Mouse (Mus musculus) c-Kit-positive CD71-positive TER-119-positive erythroid progenitor cells, embryonic 14.5 days (primary cell): ENCODE data around the gene Agr2.
A peak's percentile ranks its signal among the peaks of the same experiment; 100 is the strongest.

Experiments
- DNase-seq: peaks from one replicate; pipeline ENCODE4 v3.0.0-alpha.2; 2013; ENCODE audit warnings: low spot score

The Agr2 gene

DNA sequence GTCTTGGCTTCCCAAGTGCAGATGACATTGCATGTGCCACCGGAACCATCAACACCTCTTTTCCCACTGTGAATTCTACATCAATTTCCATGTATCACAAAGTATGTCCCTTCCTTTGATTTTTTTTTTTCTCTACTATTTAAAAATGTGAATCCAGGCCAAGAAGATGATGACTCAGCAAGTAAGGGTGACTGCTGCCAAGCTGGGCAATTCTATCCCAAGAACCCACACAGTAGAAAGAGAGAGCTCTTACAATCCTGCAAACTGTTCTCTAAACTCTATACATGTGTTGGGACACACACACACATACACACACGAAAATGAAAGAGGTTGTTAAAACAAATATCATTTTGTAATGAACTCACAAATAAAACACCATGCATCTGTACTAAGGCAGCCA lies 34.5 kb downstream of the Agr2 start:
- no peak for DNase-seq

DNA sequence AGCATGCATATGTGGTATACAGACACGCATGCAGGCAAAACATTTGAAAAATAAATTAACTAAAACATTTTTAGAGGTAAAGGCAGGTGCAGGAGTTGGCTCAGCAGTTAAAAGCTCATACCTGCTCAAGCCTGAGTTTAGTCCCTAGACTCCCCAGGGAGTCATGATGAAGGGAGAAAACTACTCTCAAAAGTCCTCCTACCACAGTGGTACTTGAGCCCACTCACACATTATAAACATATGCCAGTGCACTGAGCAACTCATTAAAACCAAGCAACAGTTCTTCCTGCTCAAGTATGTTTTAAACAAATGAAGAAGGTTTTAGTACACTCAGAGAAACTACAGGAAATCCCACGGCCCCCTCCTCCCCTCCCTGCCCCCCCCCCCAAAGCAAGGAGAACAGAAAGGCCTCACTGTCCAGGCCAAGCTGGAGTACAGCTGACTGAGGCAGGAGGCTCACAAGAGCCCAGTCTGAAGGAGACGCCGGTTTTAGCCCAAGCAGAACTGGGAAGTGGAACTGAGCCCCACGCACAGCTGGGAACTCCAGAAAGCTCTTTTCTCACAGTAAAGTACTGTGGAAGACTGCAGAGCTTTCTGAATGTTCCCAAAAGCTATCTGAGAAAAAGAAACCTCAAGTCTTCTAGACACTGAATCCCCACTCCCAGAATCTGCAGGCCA lies 36.4 kb downstream of the Agr2 start:
- DNase-seq: no peak

DNA sequence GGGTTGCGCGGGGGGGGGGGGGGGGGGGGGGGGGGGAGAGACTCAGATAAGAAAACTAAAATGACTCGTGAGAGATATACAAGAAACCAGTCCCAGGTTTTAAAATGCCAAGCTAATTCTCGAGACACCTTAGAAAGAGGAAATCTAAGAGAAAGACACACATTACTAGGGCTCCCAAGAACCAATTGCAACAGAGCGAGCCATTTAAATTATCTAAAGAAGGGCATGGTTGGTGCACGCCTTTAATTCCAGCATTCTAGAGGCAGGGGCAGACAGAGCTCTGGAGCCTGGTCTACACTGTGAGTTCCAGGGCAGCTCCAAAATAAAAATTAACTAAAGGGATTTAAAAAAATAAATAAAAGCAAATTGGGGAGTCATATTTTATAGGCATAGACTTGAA lies 37.0 kb downstream of the Agr2 start:
- no peak for DNase-seq

DNA sequence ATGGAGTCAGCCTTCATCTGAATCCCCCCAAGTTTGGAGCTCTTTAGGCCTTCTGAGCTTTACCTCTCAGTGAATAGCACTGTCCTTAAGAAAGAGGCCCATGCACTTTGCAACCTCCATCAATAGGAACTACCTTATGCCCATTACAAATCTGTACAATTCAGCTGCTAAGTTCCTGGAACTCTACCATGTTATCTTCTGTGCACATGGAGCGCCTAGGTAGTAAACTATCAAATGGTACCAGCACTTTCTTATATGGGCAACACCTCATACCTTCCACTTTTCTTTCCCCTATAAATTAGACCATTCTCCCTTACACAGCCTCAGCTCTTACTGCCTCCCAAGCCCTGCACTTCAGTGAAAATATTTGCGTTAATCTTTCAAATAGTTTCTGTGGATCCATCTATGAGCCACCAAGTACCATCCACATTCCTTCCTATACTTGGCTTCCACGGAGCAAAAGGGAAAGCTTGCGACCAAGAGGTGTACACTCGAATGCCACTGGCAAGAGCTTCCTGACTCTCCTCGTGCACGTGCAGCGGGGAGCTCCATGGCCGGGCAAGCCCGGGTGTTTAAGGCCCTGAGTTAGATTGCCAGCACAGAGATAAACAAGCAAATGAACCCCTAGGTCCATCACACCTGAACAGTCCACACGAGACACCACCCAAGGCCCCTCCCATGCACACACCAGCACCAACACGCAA lies 38.1 kb downstream of the Agr2 start:
- peak; percentile 33 for DNase-seq

DNA sequence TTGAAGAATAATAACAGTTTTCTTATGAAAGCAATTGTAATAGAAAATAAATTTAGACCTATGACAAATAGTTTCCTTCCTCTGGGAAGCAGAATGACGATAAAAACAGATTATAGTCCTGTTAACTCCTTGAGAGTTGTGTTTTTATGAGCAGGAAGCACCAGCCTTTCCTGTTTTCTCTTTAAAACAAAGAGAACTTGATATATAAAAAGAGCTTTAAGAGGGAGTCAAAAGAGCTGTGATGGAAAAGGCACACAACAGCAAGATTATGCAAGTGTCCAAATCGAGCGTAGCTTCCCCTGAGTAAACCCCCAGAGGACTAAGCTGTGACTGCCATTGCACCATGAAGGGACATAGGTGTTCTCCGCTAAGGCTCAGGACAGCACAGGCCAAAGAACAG lies 39.7 kb downstream of the Agr2 start:
- DNase-seq: no peak

DNA sequence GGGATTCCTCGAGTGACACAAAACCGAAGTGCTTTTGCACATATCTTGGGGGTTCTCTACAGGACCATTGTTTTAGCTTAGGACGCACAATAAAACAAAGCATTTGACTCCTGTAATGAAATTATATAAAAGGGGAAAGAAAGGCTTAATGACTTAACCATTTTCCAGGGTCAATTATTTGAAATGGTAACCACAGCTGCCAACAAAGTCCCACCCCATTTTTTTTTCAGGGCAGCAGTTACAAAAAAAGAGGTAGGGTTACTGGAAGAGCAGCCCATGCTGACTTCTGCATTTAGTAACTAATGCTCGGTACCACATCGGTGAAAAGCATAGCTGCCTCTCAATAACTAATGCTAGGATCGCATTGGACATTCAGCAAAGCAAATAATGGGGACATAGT lies 42.8 kb downstream of the Agr2 start:
- no peak for DNase-seq

DNA sequence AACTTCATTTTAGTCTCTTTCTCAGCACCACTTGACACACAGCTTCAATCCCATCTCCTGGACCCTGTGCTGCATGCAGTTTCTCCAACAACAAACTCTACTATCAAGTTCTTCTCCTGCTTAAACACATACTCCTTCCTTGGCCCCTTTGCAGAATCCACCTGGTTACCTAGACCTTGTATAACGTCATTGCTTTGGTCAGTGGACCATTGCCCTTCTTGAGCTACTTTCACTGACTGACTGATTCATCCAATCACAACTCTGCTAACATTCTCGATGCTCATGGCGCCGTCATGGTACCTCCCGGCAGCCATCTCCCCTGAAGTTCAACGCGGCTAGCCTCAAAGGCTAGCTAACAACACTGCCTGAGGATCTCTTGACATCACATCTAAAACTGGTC lies 43.4 kb downstream of the Agr2 start:
- no peak for DNase-seq

DNA sequence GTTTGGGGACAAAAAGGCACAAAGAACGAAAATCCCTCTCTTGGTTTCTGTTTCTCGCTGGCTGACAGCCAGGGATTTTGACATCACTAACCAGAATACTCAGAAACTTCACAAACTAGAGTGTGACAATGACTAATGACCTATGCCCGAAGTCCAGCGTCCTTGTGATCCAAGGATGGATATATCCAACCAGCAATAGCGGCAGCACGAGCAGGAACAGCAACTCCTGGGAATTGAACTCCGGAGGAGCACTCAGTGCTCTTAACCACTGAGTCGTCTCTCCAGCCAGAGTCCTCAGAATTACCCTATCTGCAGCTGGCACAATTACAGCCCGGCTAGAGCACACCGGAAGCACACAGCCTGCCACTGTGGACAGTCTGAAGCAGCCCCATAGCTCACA lies 44.1 kb downstream of the Agr2 start:
- no peak for DNase-seq

DNA sequence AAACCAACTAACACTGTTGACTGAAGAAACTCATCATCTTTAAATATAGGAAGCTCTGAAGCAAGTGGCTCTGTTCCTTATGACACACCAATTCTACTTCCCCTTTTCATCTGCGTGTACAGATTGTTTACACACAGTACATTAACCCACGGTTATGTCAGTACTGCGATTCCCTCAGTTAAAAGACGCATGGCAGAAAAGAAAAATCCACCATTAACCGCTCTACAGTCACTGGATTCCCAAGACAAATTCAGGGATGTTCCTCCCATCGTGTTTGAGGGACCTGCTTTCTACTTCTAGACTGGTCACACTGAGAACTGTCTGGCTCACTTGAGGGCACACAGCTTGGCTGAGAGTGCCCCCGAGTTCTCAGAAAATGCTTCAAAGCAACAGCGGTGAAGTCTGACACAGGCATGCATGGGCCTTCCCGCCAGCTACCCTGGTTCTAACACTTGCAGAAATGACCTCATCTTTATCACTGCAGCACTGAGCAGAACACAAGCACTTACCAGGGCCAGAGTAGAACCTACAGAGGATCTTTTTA lies 46.9 kb downstream of the Agr2 start:
- DNase-seq: peak; percentile 13

DNA sequence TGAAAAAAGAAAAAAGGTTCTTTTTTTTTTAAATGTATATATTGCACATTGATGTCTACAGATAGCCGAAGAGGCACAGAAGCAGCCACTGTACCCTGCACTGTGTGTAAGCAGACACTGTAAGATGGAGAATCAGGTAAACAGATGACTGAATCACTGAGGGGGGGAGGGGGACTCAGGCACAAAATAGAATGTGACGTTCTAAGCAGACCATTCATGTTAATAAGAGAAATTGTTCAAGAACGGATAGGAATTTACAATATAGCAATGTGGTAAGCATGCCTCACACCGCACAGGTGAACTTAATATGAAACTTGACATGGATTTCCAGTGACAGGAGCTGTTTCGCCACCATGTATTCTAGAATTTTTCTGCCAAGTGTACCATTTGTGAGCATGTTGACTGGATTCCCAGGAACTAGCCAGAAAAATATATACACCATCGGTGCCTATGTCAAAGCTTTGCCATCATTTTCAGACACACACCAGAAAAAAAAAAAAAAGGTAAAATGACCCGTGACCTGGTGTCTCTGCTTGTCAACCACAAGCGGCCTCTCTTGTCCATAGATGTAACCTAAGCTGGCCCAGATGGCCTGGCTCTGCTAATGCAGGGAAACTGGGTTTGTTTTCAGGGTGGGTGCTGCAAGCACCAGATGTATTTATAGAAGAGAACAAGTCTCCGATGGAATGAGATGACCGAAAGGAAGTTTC lies 48.0 kb downstream of the Agr2 start:
- DNase-seq: peak; percentile 20

DNA sequence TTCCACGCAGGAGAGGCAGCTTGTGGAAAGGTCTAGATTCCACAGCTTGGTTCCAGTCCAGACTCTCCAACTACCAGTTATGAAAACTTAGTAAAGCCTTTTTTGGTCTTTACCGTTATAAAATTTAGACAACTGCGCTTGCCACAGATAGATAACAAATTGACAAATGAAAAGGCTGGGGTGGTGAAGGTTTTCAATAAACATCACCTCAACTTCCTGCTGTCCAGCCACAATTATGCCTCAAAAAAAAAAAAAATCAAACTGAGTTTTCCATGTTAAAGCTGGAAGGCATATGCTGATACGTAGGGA lies 48.5 kb downstream of the Agr2 start:
- DNase-seq: no peak

DNA sequence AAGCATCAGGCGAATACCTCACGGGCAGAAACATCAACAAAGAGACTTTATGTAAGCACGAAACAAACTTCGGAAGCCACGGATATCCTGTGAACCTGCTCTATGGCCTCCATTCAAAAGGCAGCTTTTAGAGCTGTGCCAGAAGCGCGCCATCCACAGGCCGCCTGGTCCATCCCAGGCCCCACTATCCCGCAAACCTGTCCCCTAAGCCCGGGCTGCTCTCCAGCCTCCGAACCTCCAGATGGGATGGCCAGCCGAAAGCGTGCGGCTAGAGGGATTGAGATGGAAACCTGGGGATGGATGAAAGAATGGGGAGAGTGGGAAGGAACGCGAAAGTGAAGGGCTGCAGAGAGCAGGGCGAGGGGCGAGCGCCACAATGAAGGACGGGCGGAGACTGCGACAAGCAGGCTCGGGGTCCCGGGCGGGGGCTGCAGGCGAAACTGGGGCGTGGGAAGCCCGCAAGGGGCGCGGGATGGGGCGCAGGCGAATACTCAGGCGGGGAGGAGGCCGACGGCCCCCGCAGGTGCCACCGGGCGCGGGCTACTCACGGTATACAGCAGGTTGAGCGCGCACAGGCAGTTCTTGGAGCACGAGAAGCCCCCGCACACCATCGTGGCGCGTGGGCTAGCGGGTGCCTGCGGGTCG lies 49.1 kb downstream of the Agr2 start:
- peak; percentile 26 for DNase-seq

DNA sequence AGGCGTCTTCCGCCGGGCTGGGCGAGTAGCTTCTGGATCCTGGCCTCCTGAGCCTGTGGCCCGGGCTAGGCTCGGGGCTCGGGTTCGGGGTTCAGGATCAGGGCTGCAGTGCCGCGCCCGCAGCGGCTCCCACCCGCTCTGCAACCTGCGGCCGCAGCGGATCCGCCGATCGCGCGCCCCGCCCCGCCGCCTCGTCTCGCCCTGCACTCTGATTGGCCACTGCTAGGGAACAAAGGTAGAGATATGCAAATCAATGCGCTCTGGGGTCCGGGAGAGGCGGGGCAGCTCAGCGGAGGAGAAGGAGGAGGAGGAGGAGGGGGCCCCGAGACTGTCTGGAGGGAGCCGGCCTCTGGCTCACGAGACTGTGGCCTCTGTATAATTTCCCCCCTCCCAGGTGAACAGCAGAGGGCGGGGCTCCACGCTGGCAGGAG lies 49.7 kb downstream of the Agr2 start, which contains the start of gene Tspan13:
Gene Tspan13 (minus strand): TSS at position 153 of the 431 bp plus-strand sequence.
- peak; percentile 78 for DNase-seq

DNA sequence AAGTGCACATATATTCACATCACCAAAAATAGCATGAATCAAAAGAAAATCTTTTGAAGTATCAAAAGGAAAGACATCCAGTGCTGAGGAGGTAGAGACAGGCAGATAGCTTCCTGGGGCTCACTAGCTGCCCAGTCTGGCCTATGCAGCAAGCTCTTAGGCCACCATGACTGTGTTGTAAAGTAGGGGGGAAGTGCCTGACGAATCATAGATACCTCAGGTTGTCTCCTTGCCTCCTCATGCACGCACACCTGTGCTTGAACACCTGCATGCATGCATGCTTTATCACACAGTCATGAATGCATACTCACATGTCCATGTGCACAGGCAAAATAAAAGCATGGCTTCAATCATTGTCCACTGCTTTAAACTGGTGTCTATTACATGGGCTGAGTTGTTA lies 52.0 kb downstream of the Agr2 start:
- no peak for DNase-seq

DNA sequence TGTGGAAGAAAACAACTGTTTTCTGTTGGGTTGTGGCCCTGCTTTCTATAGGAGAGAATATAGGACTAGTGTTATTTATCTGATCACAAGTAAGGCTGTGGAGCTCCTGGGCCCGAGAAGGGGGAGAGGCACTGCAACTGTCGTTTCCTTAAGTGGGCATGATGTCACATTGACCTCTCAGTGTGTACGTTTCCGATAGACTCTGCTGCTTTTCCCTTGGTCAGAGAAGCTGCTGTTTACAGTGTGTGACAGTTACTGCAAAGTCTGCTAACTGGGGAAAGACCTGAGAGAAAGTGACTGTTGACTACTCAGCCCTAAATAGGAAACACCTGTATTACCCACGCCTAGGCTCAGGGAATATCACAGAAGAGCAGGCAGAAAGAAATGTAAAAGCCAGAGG lies 53.5 kb downstream of the Agr2 start:
- DNase-seq: no peak

DNA sequence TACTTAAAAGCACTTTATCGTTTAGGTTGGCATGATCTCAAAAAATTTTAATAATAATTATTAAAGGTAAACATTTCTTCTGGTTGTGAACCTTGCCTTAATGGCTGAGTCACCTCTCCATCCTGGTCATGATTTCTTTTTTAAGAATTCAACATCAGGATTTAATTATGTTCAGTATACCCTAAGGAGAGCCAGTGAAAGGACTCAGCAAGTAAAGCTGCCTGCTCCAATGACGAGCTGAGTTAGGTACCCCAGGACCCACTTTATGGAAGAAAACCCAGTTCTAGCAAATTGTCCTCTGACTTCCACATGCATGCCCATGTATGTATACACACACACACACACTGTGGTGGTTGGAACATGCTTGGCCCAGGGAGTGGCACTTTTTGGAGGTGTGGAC lies 54.9 kb downstream of the Agr2 start:
- no peak for DNase-seq

DNA sequence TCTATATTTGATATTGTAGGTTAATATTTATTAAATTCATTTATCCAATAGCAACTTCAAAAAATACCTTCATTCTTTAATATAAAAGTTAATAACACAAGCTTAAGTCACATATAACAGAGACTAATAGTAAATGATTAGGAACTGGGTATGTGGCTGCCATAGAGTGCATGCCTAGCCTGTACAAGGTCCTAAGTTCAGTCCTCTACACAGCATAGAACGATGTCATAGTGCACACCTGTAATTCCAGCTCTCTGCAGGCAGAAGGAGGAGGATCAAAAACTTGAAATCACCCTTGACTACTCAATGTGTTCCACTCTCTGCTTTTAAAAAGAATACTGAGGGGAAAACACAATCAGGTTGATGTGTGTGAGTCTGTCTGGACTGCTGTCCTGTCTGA lies 57.6 kb downstream of the Agr2 start:
- DNase-seq: no peak
